Comparison of ENCODE assay signal across 11 mouse cellular contexts in the genomic region with DNA sequence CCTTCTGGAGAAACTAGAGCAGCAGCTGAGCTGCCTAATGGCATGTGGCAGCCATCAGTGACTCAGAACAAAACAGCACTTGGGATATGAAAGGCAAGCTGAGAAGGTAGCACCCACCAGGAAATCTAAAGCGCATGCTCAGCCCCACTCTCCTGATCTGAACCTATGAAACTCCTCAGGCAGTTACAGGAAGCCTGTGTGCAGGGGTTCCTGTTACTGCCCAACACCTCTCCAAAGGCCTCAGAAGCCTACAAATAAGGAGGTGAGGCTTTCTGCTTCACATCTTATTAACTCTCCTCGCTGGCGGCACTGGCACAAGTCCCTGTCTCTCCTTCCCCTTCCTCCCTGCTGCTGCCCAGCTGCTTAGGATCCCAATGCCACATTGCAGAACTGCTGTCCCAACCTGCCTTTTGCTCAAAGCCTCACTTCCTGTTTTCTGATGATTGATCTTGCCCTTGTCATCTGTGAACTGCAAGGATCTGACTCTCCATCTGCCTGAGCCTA. TPM values are rescaled to one million over a fixed set of nuclear protein-coding genes. Genes with fewer than 3 reads are reported as not detected.
DNase-seq lines count a peak whose midpoint lies in the region; ATAC-seq and TF ChIP-seq lines count a peak whose summit lies in the region.
"Had no signal": no experiment of that assay in that cellular context is flagged by ENCODE, and none has a peak within 500 bp of the region (broad histone marks: within the 10 kb centered on the region; RNA-seq: fewer than 3 reads in every experiment).

No protein-coding gene starts in this region.

- 68% methylated on average over 3 of the region's 3 CpGs for WGBS in lung, adult 2 months

- TF ChIP-seq CTCF in lung, adult 2 months (IDR thresholded peaks at IDR 0.05; ENCODE audit: insufficient read depth, low read length): no peak

- ATAC-seq in neutrophil, adult 5-6 weeks (ENCODE audit: extremely low read depth, insufficient number of reproducible peaks, low FRiP score, poor library complexity, severe bottlenecking): peak; percentile 72
- ATAC-seq: intestine, embryonic 16.5 days had no signal

- no peak for TF ChIP-seq POLR2A in lung, adult 2 months (IDR thresholded peaks at IDR 0.05; ENCODE audit: borderline replicate concordance, extremely low read depth, low read depth, low read length)

- DNase-seq in lung, adult 18-20 months: peak; percentile 14 to 16
- no peak for DNase-seq in lung, adult 2 months
- DNase-seq in thymus, postnatal 4 days: peak; percentile 60
- DNase-seq in cerebellum, adult 9-10 months: no peak
- DNase-seq in ovary, postnatal 14 days (ENCODE audit: low spot score): no peak
- no peak for DNase-seq in kidney, postnatal 14 days

- peak overlapping the region; percentile 68 for H3K27ac ChIP-seq in brown adipose tissue, adult 24 weeks (replicated peaks; ENCODE audit: low read depth, low read length)
- H3K27ac ChIP-seq: forebrain, embryonic 12.5 days had no signal

- H3K4me3 ChIP-seq in lung, adult 2 months (replicated peaks; ENCODE audit: extremely low read depth, low read depth, low read length): no peak overlapping the region
- no peak overlapping the region for H3K4me3 ChIP-seq in brown adipose tissue, adult 24 weeks (ENCODE audit: insufficient read depth, low read depth, low read length)
- H3K4me3 ChIP-seq: forebrain, embryonic 12.5 days; heart, embryonic 12.5 days had no signal

- peaks cover 2% of the 10 kb centered on the region for H3K4me1 ChIP-seq in lung, adult 2 months (ENCODE audit: control insufficient read depth, insufficient read depth, low read length)
- peaks cover 8% of the 10 kb centered on the region; the same call in 1 of the 2 replicates for H3K4me1 ChIP-seq in brown adipose tissue, adult 24 weeks (ENCODE audit: control insufficient read depth, insufficient read depth, insufficient read length, low read length)
- H3K4me1 ChIP-seq: forebrain, embryonic 12.5 days; heart, embryonic 12.5 days had no signal

RNA-seq across cellular contexts. Expression of gene Arhgef6, which starts 33.7 kb away (rescaled TPM):
- polyA plus RNA-seq in lung, adult 2 months (2012; rRNA removed): 27.5 and 38.2 TPM in 2 replicates
- 15.1 and 22.8 TPM in 2 replicates for polyA plus RNA-seq in brown adipose tissue, adult 24 weeks (2012; ENCODE audit: insufficient read depth, insufficient read length, missing spikeins)
- 141 and 151 TPM in 2 replicates for total RNA-seq in neutrophil, adult 5-6 weeks (2017)

Comparison
In these comparisons a context has a peak if more than half of its experiments do, and no peak if none do; other contexts are left out.
1. DNase-seq: peak in lung, adult 18-20 months (2 of 2) and thymus, postnatal 4 days (single experiment); none in lung, adult 2 months (single experiment), cerebellum, adult 9-10 months (single experiment), ovary, postnatal 14 days (single experiment) and kidney, postnatal 14 days (single experiment).